Mouse (Mus musculus) liver, embryonic 14.5 days (tissue): ENCODE results near the gene Il34.

Experiments used
- CTCF ChIP-seq: IDR thresholded peaks from 2 replicates; pipeline ENCODE4 v1.5.1; 2016; ENCODE audit warnings: antibody characterized with exemption, low read depth, control low read depth
- EP300 ChIP-seq: IDR thresholded peaks from 2 replicates; pipeline ENCODE4 v1.6.1; 2016; ENCODE audit warnings: antibody characterized with exemption, low read depth

GRCm38 (mm10) chr8:110764671-110765070 lies 41.1 kb downstream of the Il34 start:
- TF ChIP-seq EP300 (no peak), CTCF (no peak)
